Mouse (Mus musculus): ENCODE data around the gene Ttc28.

DNA sequence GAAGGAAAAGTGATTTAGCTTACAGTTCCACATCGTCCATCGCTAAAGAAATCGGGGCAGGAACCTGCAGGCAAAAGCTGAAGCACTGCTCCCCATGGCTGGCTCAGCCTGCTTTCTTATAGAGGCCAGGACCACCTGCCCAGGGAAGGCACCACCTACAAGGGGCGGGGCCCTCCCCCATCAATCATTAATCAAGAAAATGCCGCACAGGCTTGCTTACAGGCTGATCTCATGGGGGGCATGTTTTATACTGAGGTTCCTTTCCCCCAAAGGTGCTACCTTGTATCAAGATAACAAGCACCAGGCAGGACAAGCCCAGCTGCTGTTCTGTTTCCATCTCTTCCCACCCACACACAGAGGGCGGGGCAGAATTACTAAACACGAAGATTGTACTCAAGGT, 419.1 kb downstream of the Ttc28 start:
- TF ChIP-seq CTCF (IDR thresholded peaks at IDR 0.05; ENCODE audit: insufficient read depth, low read length) (no peak), POLR2A (IDR thresholded peaks at IDR 0.05; ENCODE audit: borderline replicate concordance, extremely low read depth, low read depth, low read length) (no peak)
